Mouse (Mus musculus) neural tube, embryonic 12.5 days (tissue): Measurements from ENCODE around the gene Arntl. TPM values are rescaled to one million over a fixed set of nuclear protein-coding genes. Genes with fewer than 3 reads are reported as not detected.
"Not testable (repeated sequence)": the region's sequence is repeated elsewhere in the genome, so short reads cannot be mapped to it uniquely, and the experiment has no call there.

Experiments
- ATAC-seq: fragments of 200-750 bp; cut with Nextera tagmentation; 2 replicates; pipeline ENCODE4 v1.8.0; 2017; ENCODE audit warnings: low read depth, mild to moderate bottlenecking, moderate TSS enrichment, moderate library complexity; ENCODE audit not compliant: low FRiP score
- H3K27ac ChIP-seq: fragments of 300-500 bp; sonication (generic); 2 replicates; pipeline ENCODE4 v1.5.1; 2016
- H3K27me3 ChIP-seq: fragments of 300-500 bp; sonication (generic); replicated peaks from 2 replicates; pipeline ENCODE4 v1.6.1; 2016; ENCODE audit warnings: mild to moderate bottlenecking
- H3K36me3 ChIP-seq: fragments of 300-500 bp; sonication (generic); 2 replicates; pipeline ENCODE4 v1.6.1; 2016; ENCODE audit warnings: mild to moderate bottlenecking
- H3K4me1 ChIP-seq: fragments of 300-500 bp; sonication (generic); 2 replicates; pipeline ENCODE4 v1.6.1; 2016
- H3K4me2 ChIP-seq: fragments of 300-500 bp; sonication (generic); replicated peaks from 2 replicates; pipeline ENCODE4 v1.6.1; 2016; ENCODE audit warnings: mild to moderate bottlenecking
- H3K4me3 ChIP-seq: fragments of 300-500 bp; sonication (generic); 2 replicates; pipeline ENCODE4 v1.5.1; 2016
- H3K9ac ChIP-seq: fragments of 300-500 bp; sonication (generic); 2 replicates; pipeline ENCODE4 v1.6.1; 2016; ENCODE audit warnings: mild to moderate bottlenecking
- H3K9me3 ChIP-seq: fragments of 300-500 bp; sonication (generic); 2 replicates; pipeline ENCODE4 v1.6.1; 2016; ENCODE audit warnings: mild to moderate bottlenecking
- WGBS: fragments of 180-500 bp; shearing (Covaris S2); methylation state at CpG from one replicate; pipeline ENCODE4 v1.1.7; 2016; 5-methylcytosine and 5-hydroxymethylcytosine counted together
- polyA plus RNA-seq: library from polyadenylated mRNA; unstranded; fragments of >200 nt; fragmentation: Nextera tagmentation; extraction: Ambion mirVana; gene quantifications from 2 replicates; pipeline ENCODE4 v1.2.1, GENCODE M21; 2016

The Arntl gene
- polyA plus RNA-seq, 1 experiment from 2014 or later = 7.6 TPM

- Histone ChIP-seq H3K4me3 (no peak overlapping the region), H3K4me2 (no peak overlapping the region), H3K9ac (no peak overlapping the region), H3K27ac (no peak overlapping the region), H3K36me3 (no peaks in the 10 kb centered on the region), H3K9me3 (no peaks in the 10 kb centered on the region), H3K27me3 (no peaks in the 10 kb centered on the region), H3K4me1 (peaks cover 3% of the 10 kb centered on the region; the same call in 1 of the 2 replicates)
- WGBS = 68% methylated on average over 21 of the region's 21 CpGs
- ATAC-seq = peak; percentile 44; the same call in 1 of the 2 replicates
Observed at GRCm38 (mm10) chr7:113260321-113261167, 53.3 kb downstream of the Arntl start.

DNA sequence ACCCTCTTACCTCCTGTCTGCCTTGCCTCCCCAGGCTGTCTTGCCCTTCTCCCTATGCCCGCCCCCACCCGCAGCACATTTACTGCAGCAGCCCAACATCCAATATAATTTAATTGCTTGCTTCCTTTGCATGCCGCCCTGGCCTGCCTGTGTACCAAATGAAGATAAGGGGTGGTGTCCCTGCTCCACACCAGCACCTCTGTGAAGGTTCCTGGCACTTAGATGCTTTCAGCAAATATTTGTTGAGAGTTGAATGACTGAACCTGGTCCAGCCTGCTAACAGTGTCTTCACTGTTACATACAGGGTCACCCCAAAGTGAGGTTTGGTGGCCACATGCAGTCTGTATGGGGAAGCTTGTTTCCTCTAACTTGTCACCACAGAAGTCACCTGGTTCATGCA is 54.4 kb downstream of the Arntl start:
- Histone ChIP-seq H3K4me2 (no peak overlapping the region), H3K4me3 (no peak overlapping the region), H3K27ac (no peak overlapping the region), H3K36me3 (no peaks in the 10 kb centered on the region), H3K27me3 (no peaks in the 10 kb centered on the region), H3K9me3 (no peaks in the 10 kb centered on the region), H3K9ac (no peak overlapping the region), H3K4me1 (peaks cover 3% of the 10 kb centered on the region; the same call in 1 of the 2 replicates)
- no peak for ATAC-seq
- 45% methylated on average over 3 of the region's 3 CpGs for WGBS

GRCm38 (mm10) chr7:113262510-113263467 is 55.5 kb downstream of the Arntl start:
- 40% methylated on average over 14 of the region's 14 CpGs for WGBS

DNA sequence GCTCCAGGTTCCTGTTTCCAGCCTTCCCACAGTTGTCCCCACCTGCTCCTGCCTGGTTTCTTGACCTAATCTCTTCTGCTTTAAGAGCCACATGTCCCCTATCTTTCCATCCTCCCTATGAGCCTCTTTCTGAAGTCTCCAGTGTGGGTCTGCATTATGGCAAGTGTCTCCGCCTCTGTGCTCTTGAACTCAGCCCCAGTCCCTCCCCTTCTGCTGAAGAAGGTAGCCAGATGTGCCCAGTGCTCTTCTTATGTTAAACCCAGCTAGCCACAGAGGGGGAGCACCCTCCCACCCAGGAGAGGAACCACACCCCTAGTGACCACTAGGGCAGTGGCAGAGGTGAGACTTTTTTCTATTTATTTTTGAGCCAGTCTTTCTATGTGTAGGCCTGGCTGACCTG is 56.7 kb downstream of the Arntl start:
- peaks cover 3% of the 10 kb centered on the region; the same call in 1 of the 2 replicates for H3K4me1 ChIP-seq
- no peak overlapping the region for H3K27ac ChIP-seq
- no peak overlapping the region for H3K4me3 ChIP-seq
- no peak overlapping the region for H3K9ac ChIP-seq
- WGBS = 89% methylated on average over 1 of the region's 1 CpGs
- H3K36me3 ChIP-seq = no peaks in the 10 kb centered on the region
- no peaks in the 10 kb centered on the region for H3K27me3 ChIP-seq
- no peaks in the 10 kb centered on the region for H3K9me3 ChIP-seq
- ATAC-seq = no peak
- no peak overlapping the region for H3K4me2 ChIP-seq

More at GRCm38 (mm10) chr7:113262510-113263467, 55.5 kb downstream of the Arntl start:
- not testable (repeated sequence) for H3K36me3 ChIP-seq, H3K4me1 ChIP-seq, H3K9ac ChIP-seq, H3K4me2 ChIP-seq, H3K27ac ChIP-seq, H3K9me3 ChIP-seq, ATAC-seq, H3K27me3 ChIP-seq, H3K4me3 ChIP-seq

- H3K27me3 ChIP-seq = no peaks in the 10 kb centered on the region
- no peak overlapping the region for H3K9ac ChIP-seq
- no peak for ATAC-seq
- H3K27ac ChIP-seq = no peak overlapping the region
- H3K4me2 ChIP-seq = no peak overlapping the region
- no peaks in the 10 kb centered on the region for H3K9me3 ChIP-seq
- H3K4me3 ChIP-seq = no peak overlapping the region
- 78% methylated on average over 9 of the region's 9 CpGs for WGBS
- peaks cover 5% of the 10 kb centered on the region; the same call in 1 of the 2 replicates for H3K4me1 ChIP-seq
- H3K36me3 ChIP-seq = no peaks in the 10 kb centered on the region
Observed at GRCm38 (mm10) chr7:113268287-113268686, 61.0 kb downstream of the Arntl start.

- Histone ChIP-seq H3K4me2 (no peak overlapping the region), H3K4me3 (no peak overlapping the region), H3K27me3 (no peaks in the 10 kb centered on the region), H3K9ac (no peak overlapping the region), H3K27ac (no peak overlapping the region), H3K9me3 (no peaks in the 10 kb centered on the region), H3K36me3 (no peaks in the 10 kb centered on the region), H3K4me1 (peaks cover 5% of the 10 kb centered on the region; the same call in 1 of the 2 replicates)
- no peak for ATAC-seq
Observed at GRCm38 (mm10) chr7:113269081-113269480, 61.8 kb downstream of the Arntl start.

- Histone ChIP-seq H3K36me3 (no peaks in the 10 kb centered on the region), H3K27me3 (no peaks in the 10 kb centered on the region), H3K9ac (no peak overlapping the region), H3K9me3 (no peaks in the 10 kb centered on the region), H3K4me1 (peaks cover 5% of the 10 kb centered on the region; the same call in 1 of the 2 replicates), H3K27ac (no peak overlapping the region), H3K4me2 (no peak overlapping the region), H3K4me3 (no peak overlapping the region)
- 75% methylated on average over 3 of the region's 3 CpGs for WGBS
- ATAC-seq = no peak
Observed at GRCm38 (mm10) chr7:113269921-113270320, 62.7 kb downstream of the Arntl start.

DNA sequence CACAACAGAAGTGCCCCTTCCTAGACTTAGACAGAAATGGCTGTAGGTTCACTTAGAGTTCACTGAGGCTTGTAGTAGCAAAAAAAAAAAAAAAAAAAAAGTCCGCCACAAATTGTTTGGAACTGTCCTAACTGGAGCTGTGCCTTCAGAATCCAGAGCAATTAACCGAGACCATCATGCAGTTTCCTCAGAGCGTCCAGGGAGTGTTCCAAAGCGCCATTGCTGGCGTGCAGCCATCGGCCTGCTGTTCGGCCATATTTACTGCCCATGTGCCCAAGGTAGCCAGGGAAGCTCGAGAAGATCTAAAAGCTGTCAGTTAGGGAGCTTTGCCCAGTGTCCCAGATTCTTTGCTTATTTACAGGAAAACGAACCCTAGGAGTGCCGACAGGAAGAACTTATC is 63.3 kb downstream of the Arntl start:
- no peak for ATAC-seq

DNA sequence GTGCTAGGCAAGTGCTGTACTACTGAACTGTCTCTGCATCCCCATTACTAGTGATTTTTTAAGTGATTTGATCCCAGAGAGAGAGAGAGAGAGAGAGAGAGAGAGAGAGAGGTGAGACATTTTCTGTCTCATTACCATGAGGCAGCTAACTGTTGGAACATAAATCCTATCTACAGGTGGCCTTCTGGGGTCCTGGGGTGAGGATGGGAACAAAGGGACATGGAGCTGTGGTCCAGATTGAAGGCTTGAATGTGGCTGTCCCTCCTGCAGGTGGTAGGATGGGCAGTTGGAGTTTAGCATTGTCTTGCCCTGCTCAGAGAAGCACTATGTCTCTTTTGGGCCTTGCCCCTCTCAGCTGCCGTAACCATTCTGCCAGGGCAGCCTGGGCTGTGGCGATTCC is 63.7 kb downstream of the Arntl start:
- Histone ChIP-seq H3K9ac (no peak overlapping the region), H3K9me3 (no peaks in the 10 kb centered on the region), H3K27ac (no peak overlapping the region), H3K27me3 (no peaks in the 10 kb centered on the region), H3K4me1 (peaks cover 5% of the 10 kb centered on the region; the same call in 1 of the 2 replicates), H3K4me2 (no peak overlapping the region), H3K4me3 (no peak overlapping the region), H3K36me3 (no peaks in the 10 kb centered on the region)
- ATAC-seq = no peak
- WGBS = 82% methylated on average over 2 of the region's 2 CpGs

More for the DNA sequence above, 63.3 kb downstream of the Arntl start:
- no peak overlapping the region for H3K4me3 ChIP-seq
- WGBS = 75% methylated on average over 10 of the region's 10 CpGs
- no peak overlapping the region for H3K9ac ChIP-seq
- H3K27me3 ChIP-seq = no peaks in the 10 kb centered on the region
- H3K27ac ChIP-seq = no peak overlapping the region
- no peaks in the 10 kb centered on the region for H3K9me3 ChIP-seq
- H3K36me3 ChIP-seq = no peaks in the 10 kb centered on the region
- H3K4me2 ChIP-seq = no peak overlapping the region
- H3K4me1 ChIP-seq = peaks cover 5% of the 10 kb centered on the region; the same call in 1 of the 2 replicates

DNA sequence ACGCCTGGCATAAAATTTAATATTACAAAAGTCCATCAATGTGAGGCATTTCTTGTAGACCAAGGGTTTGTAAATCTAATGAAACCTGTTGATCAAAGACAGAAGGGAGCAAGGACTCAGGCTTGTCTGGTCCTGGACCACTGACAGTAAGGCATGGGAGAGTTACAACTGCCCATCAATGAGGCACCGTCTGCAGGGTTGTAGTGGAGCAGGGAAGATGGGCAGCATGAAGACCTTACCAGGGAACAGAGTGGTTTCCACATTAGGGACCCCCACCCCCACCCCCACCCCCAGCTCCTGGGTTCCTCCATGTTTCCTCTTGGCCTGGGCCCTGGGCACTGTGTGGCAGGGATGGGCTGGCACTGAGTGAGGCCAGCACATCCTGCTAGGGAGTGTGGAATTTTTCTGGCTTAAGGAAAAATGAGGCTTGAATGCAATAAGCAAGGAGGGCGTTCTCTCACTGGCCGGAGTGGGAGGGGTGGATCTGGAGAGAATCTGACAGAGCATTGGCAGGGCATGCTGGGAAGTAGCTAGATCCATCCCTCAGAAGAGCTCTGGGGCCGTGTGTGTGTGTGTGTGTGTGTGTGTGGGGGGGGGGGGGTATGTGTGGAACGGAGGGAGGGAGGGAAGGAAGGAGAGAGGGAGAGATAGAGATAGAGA is 65.2 kb downstream of the Arntl start:
- H3K9ac ChIP-seq = no peak overlapping the region

GRCm38 (mm10) chr7:113277245-113277644 is 70.0 kb downstream of the Arntl start:
- Histone ChIP-seq H3K27me3 (no peaks in the 10 kb centered on the region), H3K9ac (no peak overlapping the region), H3K4me2 (no peak overlapping the region), H3K4me3 (no peak overlapping the region), H3K9me3 (no peaks in the 10 kb centered on the region), H3K27ac (no peak overlapping the region), H3K36me3 (no peaks in the 10 kb centered on the region), H3K4me1 (no peaks in the 10 kb centered on the region)
- WGBS = 84% methylated on average over 2 of the region's 2 CpGs
- ATAC-seq = no peak

More for the DNA sequence above, 65.2 kb downstream of the Arntl start:
- Histone ChIP-seq H3K36me3 (no peaks in the 10 kb centered on the region), H3K27me3 (no peaks in the 10 kb centered on the region), H3K27ac (no peak overlapping the region), H3K4me2 (no peak overlapping the region), H3K4me1 (peaks cover 5% of the 10 kb centered on the region; the same call in 1 of the 2 replicates), H3K4me3 (no peak overlapping the region), H3K9me3 (no peaks in the 10 kb centered on the region)
- 86% methylated on average over 5 of the region's 6 CpGs for WGBS
- no peak for ATAC-seq
